Mouse (Mus musculus): ENCODE data around the gene Tctn1.
A peak's percentile ranks its signal among the peaks of the same experiment; 100 is the strongest.

DNA sequence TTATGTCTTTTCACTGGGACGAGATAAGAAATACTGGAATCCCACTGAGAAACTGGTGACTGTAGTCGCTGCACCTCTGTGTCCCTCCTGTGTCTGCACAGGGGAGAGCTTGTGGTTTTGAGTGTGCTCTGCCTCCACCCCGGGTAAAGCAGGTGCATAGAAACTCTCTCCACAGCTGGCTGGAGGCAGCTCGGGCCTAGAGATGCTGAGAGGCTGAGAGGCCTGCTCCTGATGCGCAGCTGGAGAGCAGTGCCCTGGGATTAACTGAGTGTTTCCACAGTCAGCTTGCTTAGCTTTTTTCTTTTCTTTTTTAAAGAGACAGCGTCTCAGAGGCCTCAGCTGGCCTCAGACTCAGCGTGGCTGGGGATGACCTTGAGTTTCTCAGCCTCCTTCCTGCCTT lies 47.4 kb upstream of the Tctn1 start:
- TF ChIP-seq POLR2A (IDR thresholded peaks at IDR 0.05; ENCODE audit: control insufficient read depth, extremely low read depth, insufficient read depth, low read length, poor library complexity) = no peak
- TF ChIP-seq CTCF (IDR thresholded peaks at IDR 0.05; ENCODE audit: borderline replicate concordance, control insufficient read depth, extremely low read depth, insufficient read depth, low read length, poor library complexity) = 0 out of 2 replicates have a peak, but pooled peaks have one; percentile 15

Measured in thymus, adult 2 months (tissue).